Mouse (Mus musculus) CH12.LX (cell line): ENCODE data around the gene Pla2g4e. TPM values are rescaled to one million over a fixed set of nuclear protein-coding genes. Genes with fewer than 3 reads are reported as not detected.

Experiments
- DNase-seq: peaks from one replicate; pipeline ENCODE4 v3.0.0-alpha.2; 2013; ENCODE audit errors: extremely low read depth
- H3K27ac ChIP-seq: 2 replicates; pipeline ENCODE4 v1.5.1; 2012; ENCODE audit warnings: low read depth, mild to moderate bottlenecking, control low read depth, moderate library complexity; ENCODE audit not compliant: insufficient read depth
- H3K27me3 ChIP-seq: replicated peaks from 2 replicates; pipeline ENCODE3; 2012; ENCODE audit warnings: inconsistent platforms
- H3K36me3 ChIP-seq, 2 experiments: replicated peaks in 1 of 2; 2 replicates each; pipeline versions ENCODE3 to v1.6.1; 2012; ENCODE audit warnings: inconsistent platforms in 1 of 2, low read length in 1 of 2, mild to moderate bottlenecking in 1 of 2, mixed read lengths in 1 of 2, moderate library complexity in 1 of 2; ENCODE audit not compliant: control insufficient read depth in 1 of 2, insufficient read depth in 1 of 2
- H3K4me1 ChIP-seq, 2 experiments: 2 replicates each; pipeline ENCODE4 v1.6.1; 2012; ENCODE audit warnings: inconsistent platforms in 1 of 2, moderate library complexity in 1 of 2; ENCODE audit not compliant: insufficient read depth in 2 of 2, control insufficient read depth in 1 of 2
- H3K4me2 ChIP-seq: 2 replicates; pipeline ENCODE4 v1.6.1; 2012; ENCODE audit warnings: low read depth, mild to moderate bottlenecking, control low read depth; ENCODE audit not compliant: poor library complexity, insufficient read depth, severe bottlenecking
- H3K4me3 ChIP-seq, 3 experiments: fragments of 150-350 bp in 1 of 3; sonication (generic) in 1 of 3; replicated peaks in 1 of 3; 2 replicates each; pipeline versions ENCODE3 to v1.5.1; 2011 to 2012; ENCODE audit warnings: low read depth in 2 of 3, low read length in 2 of 3, mild to moderate bottlenecking in 2 of 3, moderate library complexity in 2 of 3, control low read depth in 1 of 3, improper control_type of control experiment in 1 of 3, inconsistent platforms in 1 of 3, mixed read lengths in 1 of 3; ENCODE audit not compliant: poor library complexity in 1 of 3
- H3K79me2 ChIP-seq: replicated peaks from 2 replicates; pipeline ENCODE4 v1.6.1; 2012; ENCODE audit warnings: mild to moderate bottlenecking, moderate library complexity; ENCODE audit not compliant: control insufficient read depth, poor library complexity, insufficient read depth, severe bottlenecking; ENCODE audit errors: extremely low read depth
- H3K9ac ChIP-seq: 2 replicates; pipeline ENCODE4 v1.6.1; 2012; ENCODE audit warnings: low read depth, mild to moderate bottlenecking, control low read depth, moderate library complexity; ENCODE audit not compliant: insufficient read depth
- H3K9me3 ChIP-seq: replicated peaks from 2 replicates; pipeline ENCODE3; 2012; ENCODE audit warnings: low read length, inconsistent platforms, mixed read lengths
- BHLHE40 ChIP-seq: IDR thresholded peaks from 2 replicates; pipeline ENCODE4 v1.6.1; 2011; ENCODE audit warnings: mild to moderate bottlenecking, low read depth, low read length, improper control_type of control experiment
- CHD1 ChIP-seq: IDR thresholded peaks from 2 replicates; pipeline ENCODE4 v1.6.1; 2012; ENCODE audit warnings: low read depth, low read length, improper control_type of control experiment, inconsistent platforms
- CTCF ChIP-seq, 2 experiments: IDR thresholded peaks in 1 of 2; conservative IDR thresholded peaks in 1 of 2; 2 replicates each; pipeline ENCODE4 v1.5.1; 2011 to 2012; ENCODE audit warnings: low read depth in 2 of 2, low read length in 2 of 2, improper control_type of control experiment in 1 of 2, inconsistent platforms in 1 of 2, mild to moderate bottlenecking in 1 of 2, moderate library complexity in 1 of 2
- ELF1 ChIP-seq: IDR thresholded peaks from 2 replicates; pipeline ENCODE4 v1.6.1; 2014; ENCODE audit warnings: low read depth, mild to moderate bottlenecking, inconsistent platforms, low read length, improper control_type of control experiment
- JUND ChIP-seq: conservative IDR thresholded peaks from 2 replicates; pipeline ENCODE4 v1.6.1; 2011; ENCODE audit warnings: low read depth, low read length, improper control_type of control experiment
- KAT2A ChIP-seq: IDR thresholded peaks from 2 replicates; pipeline ENCODE4 v1.6.1; 2012; ENCODE audit warnings: low read length, improper control_type of control experiment, inconsistent platforms; ENCODE audit not compliant: insufficient replicate concordance
- MAFK ChIP-seq: IDR thresholded peaks from 2 replicates; pipeline ENCODE4 v1.6.1; 2011; ENCODE audit warnings: low read length, improper control_type of control experiment; ENCODE audit not compliant: insufficient replicate concordance
- MAZ ChIP-seq: IDR thresholded peaks from 2 replicates; pipeline ENCODE4 v1.6.1; 2012; ENCODE audit warnings: low read depth, mild to moderate bottlenecking, inconsistent platforms, low read length, improper control_type of control experiment, moderate library complexity
- MEF2A ChIP-seq: IDR thresholded peaks from 2 replicates; pipeline ENCODE4 v1.6.1; 2014; ENCODE audit warnings: low read depth, mild to moderate bottlenecking, inconsistent platforms, low read length, improper control_type of control experiment, borderline replicate concordance
- MXI1 ChIP-seq: IDR thresholded peaks from 2 replicates; pipeline ENCODE4 v1.6.1; 2011; ENCODE audit warnings: mild to moderate bottlenecking, low read depth, low read length, improper control_type of control experiment
- MYC ChIP-seq: IDR thresholded peaks from 2 replicates; pipeline ENCODE4 v1.6.1; 2011; ENCODE audit warnings: low read depth, mild to moderate bottlenecking, improper control_type of control experiment, low read length
- NRF1 ChIP-seq: IDR thresholded peaks from 2 replicates; pipeline ENCODE4 v1.6.1; 2014; ENCODE audit warnings: low read depth, mild to moderate bottlenecking, inconsistent platforms, low read length, improper control_type of control experiment, moderate library complexity
- PAX5 ChIP-seq: IDR thresholded peaks from 2 replicates; pipeline ENCODE4 v1.6.1; 2012; ENCODE audit warnings: low read length, inconsistent platforms, mixed read lengths
- POLR2A ChIP-seq: IDR thresholded peaks from 2 replicates; pipeline ENCODE4 v1.6.1; 2011; ENCODE audit warnings: low read depth, mild to moderate bottlenecking, improper control_type of control experiment, low read length
- POLR2AphosphoS2 ChIP-seq: IDR thresholded peaks from 2 replicates; pipeline ENCODE4 v1.6.1; 2011; ENCODE audit warnings: low read depth, low read length, improper control_type of control experiment
- RAD21 ChIP-seq: IDR thresholded peaks from 2 replicates; pipeline ENCODE4 v1.6.1; 2011; ENCODE audit warnings: low read depth, mild to moderate bottlenecking, low read length, improper control_type of control experiment, moderate library complexity
- RCOR1 ChIP-seq: conservative IDR thresholded peaks from 2 replicates; pipeline ENCODE4 v1.6.1; 2012; ENCODE audit warnings: low read depth, mild to moderate bottlenecking, inconsistent platforms, low read length, improper control_type of control experiment
- SMC3 ChIP-seq: IDR thresholded peaks from 2 replicates; pipeline ENCODE4 v1.6.1; 2011; ENCODE audit warnings: low read depth, low read length, improper control_type of control experiment
- USF2 ChIP-seq: conservative IDR thresholded peaks from 2 replicates; pipeline ENCODE4 v1.6.1; 2011; ENCODE audit warnings: low read depth, low read length, improper control_type of control experiment
- ZC3H11A ChIP-seq: IDR thresholded peaks from 2 replicates; pipeline ENCODE4 v1.6.1; 2012; ENCODE audit warnings: low read depth, mild to moderate bottlenecking, inconsistent platforms, low read length, improper control_type of control experiment
- ZKSCAN1 ChIP-seq: IDR thresholded peaks from 2 replicates; pipeline ENCODE4 v1.6.1; 2012; ENCODE audit warnings: low read depth, inconsistent platforms, low read length, improper control_type of control experiment, borderline replicate concordance
- dilution Hi-C: fragments of 300-500 bp; cut with MboI; formaldehyde crosslinking; loops from 2 replicates; pipeline ENCODE4 v1.14.3; 2020; ENCODE audit warnings: low sequenced_read_pairs; ENCODE audit not compliant: extremely low pct_unique_long_range_greater_than_20kb, extremely low pct_ligation_motif_present
- in situ Hi-C: fragments of 300-500 bp; cut with MboI; formaldehyde crosslinking; loops from 3 replicates; pipeline ENCODE4 v1.14.3; 2019; ENCODE audit warnings: low sequenced_read_pairs, low pct_ligation_motif_present, low pct_unique_long_range_greater_than_20kb, mixed read lengths
- polyA plus RNA-seq: library from polyadenylated mRNA; unstranded; fragments of >175 nt; gene quantifications from 2 replicates; pipeline ENCODE4 v1.2.1, GENCODE M21; 2012; ENCODE audit warnings: low read depth; ENCODE audit not compliant: insufficient read length
- total RNA-seq, 2 experiments: library from RNA; depleted of rRNA; stranded (reverse); fragments of 300-350 nt in 1 of 2; fragments of >200 nt in 1 of 2; gene quantifications; 2 replicates each; pipeline ENCODE4 v1.2.3; 2012 to 2014

The Pla2g4e gene
- total and polyA plus RNA-seq, 3 experiments: not detected

DNA sequence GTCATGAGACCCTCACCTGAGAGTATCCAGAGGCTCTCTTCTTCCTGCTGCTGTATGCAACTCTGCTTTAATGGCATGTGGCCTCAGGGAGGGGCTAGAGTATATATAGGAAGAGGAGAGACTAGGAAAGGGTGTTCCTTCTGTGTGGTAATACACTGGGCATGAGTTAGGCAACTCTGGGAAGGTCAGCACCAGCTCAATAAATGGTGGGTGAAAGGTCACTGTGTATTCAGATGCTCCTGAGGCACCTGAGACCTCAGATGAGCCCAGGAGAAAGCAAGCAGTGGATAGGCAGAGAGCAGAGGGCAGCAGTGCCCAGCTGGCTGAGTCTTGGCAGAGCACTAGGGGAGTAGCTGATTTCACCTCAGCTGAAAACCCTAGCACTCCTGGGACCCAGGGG is 39.6 kb upstream of the Pla2g4e start:
- Histone ChIP-seq H3K9ac (no peak overlapping the region), H3K9me3 (no peaks in the 10 kb centered on the region), H3K4me2 (no peak overlapping the region), H3K4me3 (no peak overlapping the region), H3K36me3 (no peaks in the 10 kb centered on the region)
- dilution Hi-C loops: no loop called here
- TF ChIP-seq POLR2A: no peak
- TF ChIP-seq POLR2AphosphoS2: no peak
- no peak for TF ChIP-seq ZC3H11A
- TF ChIP-seq ELF1: no peak
- no peak for TF ChIP-seq NRF1
- no peak for TF ChIP-seq RAD21
- no peak for TF ChIP-seq ZKSCAN1
- TF ChIP-seq, all 38 proteins: peak for 0
- in situ Hi-C loops: loop anchor here (25.0 kb wide), 1 partner anchor 197 kb away; no protein-coding TSS in a partner anchor
- H3K79me2 ChIP-seq: no peaks in the 10 kb centered on the region
- H3K27ac ChIP-seq: no peak overlapping the region
- DNase-seq: no peak
- H3K4me1 ChIP-seq: peaks cover 0 to 2% of the 10 kb centered on the region in 2 experiments; a peak in 1 of 4 replicates
- H3K27me3 ChIP-seq: peaks cover 3% of the 10 kb centered on the region

DNA sequence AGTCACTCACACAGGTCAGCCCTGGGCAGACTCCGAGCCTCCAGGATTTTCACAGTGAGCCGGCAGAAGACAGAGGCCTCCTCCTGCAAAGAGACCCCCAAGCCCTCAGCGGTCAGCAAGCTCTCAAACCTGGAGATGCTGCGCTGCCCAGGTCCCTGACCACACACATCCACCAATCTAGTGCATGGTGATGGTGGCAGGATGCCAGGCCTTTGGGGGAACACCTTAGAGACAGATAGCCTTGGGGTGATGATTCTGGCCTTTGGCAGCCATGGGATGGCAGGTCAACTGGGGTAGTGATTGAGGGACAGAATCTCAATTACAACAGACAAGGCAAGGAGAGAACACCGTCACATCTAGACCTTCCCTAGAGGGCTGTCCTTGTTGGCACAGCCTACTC is 39.0 kb upstream of the Pla2g4e start:
- in situ Hi-C loops: loop anchor here (25.0 kb wide), 1 partner anchor 197 kb away; no protein-coding TSS in a partner anchor
- no peak overlapping the region for H3K4me2 ChIP-seq
- no peak for DNase-seq
- no peak overlapping the region for H3K4me3 ChIP-seq
- H3K27ac ChIP-seq: no peak overlapping the region
- H3K9me3 ChIP-seq: no peaks in the 10 kb centered on the region
- no peaks in the 10 kb centered on the region for H3K36me3 ChIP-seq
- TF ChIP-seq JUND: no peak
- no peak for TF ChIP-seq ZKSCAN1
- TF ChIP-seq CTCF (conservative IDR thresholded peaks at IDR 0.05 in 1 of 2, IDR thresholded peaks at IDR 0.05 in 1 of 2; ENCODE audit: low read depth in 2 of 2, low read length in 2 of 2): no peak
- TF ChIP-seq KAT2A: no peak
- no peak for TF ChIP-seq ELF1
- no peak for TF ChIP-seq CHD1
- TF ChIP-seq MEF2A: no peak
- no peak for TF ChIP-seq BHLHE40
- no peak for TF ChIP-seq POLR2A
- peaks cover 0 to 3% of the 10 kb centered on the region in 2 experiments; a peak in 1 of 4 replicates for H3K4me1 ChIP-seq
- dilution Hi-C loops: no loop called here
- no peaks in the 10 kb centered on the region for H3K79me2 ChIP-seq
- H3K9ac ChIP-seq: no peak overlapping the region
- peaks cover 3% of the 10 kb centered on the region for H3K27me3 ChIP-seq

GRCm38 (mm10) chr2:120283550-120283949 is 38.4 kb upstream of the Pla2g4e start:
- DNase-seq: no peak
- Histone ChIP-seq H3K4me3 (no peak overlapping the region), H3K27ac (no peak overlapping the region), H3K4me2 (no peak overlapping the region), H3K9ac (no peak overlapping the region), H3K79me2 (no peaks in the 10 kb centered on the region), H3K36me3 (no peaks in the 10 kb centered on the region), H3K4me1 (peaks cover 0 to 3% of the 10 kb centered on the region in 2 experiments; a peak in 1 of 4 replicates), H3K9me3 (no peaks in the 10 kb centered on the region), H3K27me3 (peaks cover 3% of the 10 kb centered on the region)
- TF ChIP-seq MAFK: no peak
- no peak for TF ChIP-seq POLR2AphosphoS2
- no peak for TF ChIP-seq BHLHE40
- TF ChIP-seq MXI1: no peak
- no peak for TF ChIP-seq KAT2A
- no peak for TF ChIP-seq MYC
- no peak for TF ChIP-seq MAZ
- no peak for TF ChIP-seq RCOR1
- no peak for TF ChIP-seq ELF1
- TF ChIP-seq MEF2A: no peak
- no peak for TF ChIP-seq USF2
- no peak for TF ChIP-seq PAX5
- no peak for TF ChIP-seq SMC3
- dilution Hi-C loops (no loop called here), in situ Hi-C loops (loop anchor here (25.0 kb wide), 1 partner anchor 196 kb away; no protein-coding TSS in a partner anchor)
